ENCODE assay signal across 22 mouse cellular contexts in genomic region chr7:143034519-143035450, GRCm38 (mm10). TPM values are rescaled to one million over a fixed set of nuclear protein-coding genes. Genes with fewer than 3 reads are reported as not detected.
DNase-seq lines count a peak whose midpoint lies in the region; ATAC-seq lines count a peak whose summit lies in the region.
"Had no signal": no experiment of that assay in that cellular context is flagged by ENCODE, and none has a peak within 500 bp of the region (broad histone marks: within the 10 kb centered on the region; RNA-seq: fewer than 3 reads in every experiment).

No protein-coding gene starts in this region.

- peaks cover 3% of the 10 kb centered on the region; the same call in 1 of the 2 replicates for H3K36me3 ChIP-seq in heart, embryonic 16.5 days (ENCODE audit: control insufficient read depth, insufficient read depth)
- no peaks in the 10 kb centered on the region for H3K36me3 ChIP-seq in heart, embryonic 11.5 days (ENCODE audit: control insufficient read depth, insufficient read depth, low read length)
- no peaks in the 10 kb centered on the region for H3K36me3 ChIP-seq in intestine, embryonic 15.5 days
- H3K36me3 ChIP-seq: embryonic facial prominence, embryonic 10.5 days; forebrain, embryonic 10.5 days had no signal

- H3K27me3 ChIP-seq in heart, embryonic 16.5 days (ENCODE audit: control insufficient read depth, insufficient read depth, low read length) = no peaks in the 10 kb centered on the region
- no peaks in the 10 kb centered on the region for H3K27me3 ChIP-seq in heart, embryonic 11.5 days (ENCODE audit: control insufficient read depth, insufficient read depth, low read length)
- peaks cover under 1% of the 10 kb centered on the region; the same call in 1 of the 2 replicates for H3K27me3 ChIP-seq in intestine, embryonic 15.5 days (replicated peaks)
- H3K27me3 ChIP-seq: heart, embryonic 13.5 days; hindbrain, embryonic 12.5 days had no signal

- ATAC-seq in heart, embryonic 16.5 days (replicated peaks; ENCODE audit: extremely low read depth, insufficient read depth, low FRiP score) = peak; percentile 31; the same call in 1 of the 2 replicates
- no peak for ATAC-seq in heart, embryonic 11.5 days (replicated peaks; ENCODE audit: insufficient number of reproducible peaks, low FRiP score, low TSS enrichment)
- no peak for ATAC-seq in intestine, embryonic 15.5 days
- ATAC-seq: forebrain, embryonic 14.5 days; hindbrain, embryonic 16.5 days; inflammation-experienced regulatory T-cells, adult 6 months had no signal

- H3K27ac ChIP-seq in heart, embryonic 16.5 days (ENCODE audit: low read length) = no peak overlapping the region
- H3K27ac ChIP-seq in heart, embryonic 11.5 days (ENCODE audit: low read depth, low read length) = no peak overlapping the region
- no peak overlapping the region for H3K27ac ChIP-seq in intestine, embryonic 15.5 days
- H3K27ac ChIP-seq: embryonic facial prominence, embryonic 10.5 days; forebrain, embryonic 10.5 days; heart, embryonic 13.5 days; hindbrain, embryonic 12.5 days had no signal

- DNase-seq in heart, adult 11 months = peak; percentile 97
- DNase-seq in heart, postnatal 36 days = no peak
- DNase-seq in 3T3-L1 (ENCODE audit: low read depth, low spot score) (peak; percentile 32), NIH3T3 (ENCODE audit: low read depth) (peak; percentile 62)
- DNase-seq: adrenal gland, postnatal 25 days; cerebellum, adult 18-20 months; cerebellum, adult 9-11 months; cerebellum, postnatal 36 days; gastrocnemius, postnatal 36 days; kidney, adult 11 months had no signal

- peaks cover 14% of the 10 kb centered on the region for H3K4me1 ChIP-seq in heart, embryonic 16.5 days (ENCODE audit: control insufficient read depth, insufficient read depth, low read length)
- 0 out of 2 replicates have a peak, but pooled peaks cover 6% of the 10 kb centered on the region for H3K4me1 ChIP-seq in heart, embryonic 11.5 days (ENCODE audit: control insufficient read depth, insufficient read depth, low read length)
- no peaks in the 10 kb centered on the region for H3K4me1 ChIP-seq in intestine, embryonic 15.5 days (replicated peaks)
- H3K4me1 ChIP-seq: embryonic facial prominence, embryonic 10.5 days; forebrain, embryonic 10.5 days; hindbrain, embryonic 12.5 days had no signal

- no peak overlapping the region for H3K4me3 ChIP-seq in heart, embryonic 16.5 days (ENCODE audit: low read length)
- H3K4me3 ChIP-seq in heart, embryonic 11.5 days (ENCODE audit: low read depth, low read length) = no peak overlapping the region
- no peak overlapping the region for H3K4me3 ChIP-seq in intestine, embryonic 15.5 days (replicated peaks)
- H3K4me3 ChIP-seq: embryonic facial prominence, embryonic 10.5 days; erythroblast, embryonic 14.5 days; forebrain, embryonic 10.5 days; heart, embryonic 13.5 days; hindbrain, embryonic 12.5 days had no signal

- intact Hi-C loops in heart, postnatal 36 days (cut with DNase I) = no loop called here

- no peaks in the 10 kb centered on the region for H3K9me3 ChIP-seq in heart, embryonic 16.5 days (replicated peaks; ENCODE audit: control insufficient read depth, low read length)
- no peaks in the 10 kb centered on the region for H3K9me3 ChIP-seq in heart, embryonic 11.5 days (replicated peaks; ENCODE audit: control insufficient read depth, low read length)
- no peaks in the 10 kb centered on the region for H3K9me3 ChIP-seq in intestine, embryonic 15.5 days
- H3K9me3 ChIP-seq: embryonic facial prominence, embryonic 10.5 days; forebrain, embryonic 10.5 days; heart, embryonic 13.5 days; hindbrain, embryonic 12.5 days had no signal

- H3K9ac ChIP-seq in heart, embryonic 16.5 days (ENCODE audit: low read length) = no peak overlapping the region
- no peak overlapping the region for H3K9ac ChIP-seq in heart, embryonic 11.5 days (ENCODE audit: low read depth, low read length)
- no peak overlapping the region for H3K9ac ChIP-seq in intestine, embryonic 15.5 days
- H3K9ac ChIP-seq: heart, embryonic 13.5 days; hindbrain, embryonic 12.5 days had no signal

- no peak overlapping the region for H3K4me2 ChIP-seq in heart, embryonic 16.5 days (ENCODE audit: low read depth, low read length)
- no peak overlapping the region for H3K4me2 ChIP-seq in heart, embryonic 11.5 days
- H3K4me2 ChIP-seq in intestine, embryonic 15.5 days (replicated peaks) = no peak overlapping the region
- H3K4me2 ChIP-seq: heart, embryonic 13.5 days; hindbrain, embryonic 12.5 days had no signal

- WGBS in heart, embryonic 16.5 days = 77% methylated on average over 8 of the region's 8 CpGs
- 77% methylated on average over 8 of the region's 8 CpGs for WGBS in heart, embryonic 11.5 days (ENCODE audit: insufficient replicate concordance)
- 92% methylated on average over 8 of the region's 8 CpGs for WGBS in intestine, embryonic 15.5 days

RNA-seq across cellular contexts. Expression of gene Cd81, which starts 17.8 kb away (rescaled TPM):
- 100 to 1,000 TPM; 398 to 441 TPM for total RNA-seq in heart, postnatal 36 days (2021)
- 878 and 900 TPM in 2 replicates for polyA plus RNA-seq in heart, embryonic 16.5 days (2015; fragmentation: Nextera tagmentation; extraction: Ambion mirVana)
- 632 and 701 TPM in 2 replicates for polyA plus RNA-seq in heart, embryonic 11.5 days (2014; fragmentation: Nextera tagmentation; extraction: Ambion mirVana)
- polyA plus RNA-seq in intestine, embryonic 15.5 days (2015; fragmentation: Nextera tagmentation; extraction: Ambion mirVana) = 411 and 413 TPM in 2 replicates

RNA-seq across cellular contexts. Expression of gene Tspan32, which starts 29.9 kb away (rescaled TPM):
- total RNA-seq in heart, postnatal 36 days (2021) = under 1 TPM; 0.28 to 0.46 TPM
- 2.5 and 2.9 TPM in 2 replicates for polyA plus RNA-seq in heart, embryonic 16.5 days (2015; fragmentation: Nextera tagmentation; extraction: Ambion mirVana)
- polyA plus RNA-seq in heart, embryonic 11.5 days (2014; fragmentation: Nextera tagmentation; extraction: Ambion mirVana) = 18.2 and 19.5 TPM in 2 replicates
- 2.2 and 2.8 TPM in 2 replicates for polyA plus RNA-seq in intestine, embryonic 15.5 days (2015; fragmentation: Nextera tagmentation; extraction: Ambion mirVana)

RNA-seq across cellular contexts. Expression of gene Tssc4, which starts 34.3 kb away (rescaled TPM):
- total RNA-seq in heart, postnatal 36 days (2021) = 10 to 100 TPM; 15.3 TPM
- polyA plus RNA-seq in heart, embryonic 16.5 days (2015; fragmentation: Nextera tagmentation; extraction: Ambion mirVana) = 59.2 and 61.5 TPM in 2 replicates
- 36.2 and 48.4 TPM in 2 replicates for polyA plus RNA-seq in heart, embryonic 11.5 days (2014; fragmentation: Nextera tagmentation; extraction: Ambion mirVana)
- 76.0 and 76.2 TPM in 2 replicates for polyA plus RNA-seq in intestine, embryonic 15.5 days (2015; fragmentation: Nextera tagmentation; extraction: Ambion mirVana)

RNA-seq across cellular contexts. Expression of gene Trpm5, which starts 59.7 kb away (rescaled TPM):
- total RNA-seq in heart, postnatal 36 days (2021) = not detected
- 3.1 and 3.7 TPM in 2 replicates for polyA plus RNA-seq in heart, embryonic 16.5 days (2015; fragmentation: Nextera tagmentation; extraction: Ambion mirVana)
- polyA plus RNA-seq in heart, embryonic 11.5 days (2014; fragmentation: Nextera tagmentation; extraction: Ambion mirVana) = 1.2 and 2.4 TPM in 2 replicates
- polyA plus RNA-seq in intestine, embryonic 15.5 days (2015; fragmentation: Nextera tagmentation; extraction: Ambion mirVana) = 8.2 and 9.8 TPM in 2 replicates
- total RNA-seq: gastrocnemius, adult 8-10 months; gastrocnemius, postnatal 36 days had no signal
- polyA plus RNA-seq: erythroblast, embryonic 14.5 days had no signal

Comparison
In these comparisons a context has a peak if more than half of its experiments do, and no peak if none do; other contexts are left out.
1. DNase-seq: peak in heart, adult 11 months (single experiment), 3T3-L1 (single experiment) and NIH3T3 (single experiment); none in heart, postnatal 36 days (0 of 2).